Mouse (Mus musculus) forebrain, embryonic 14.5 days (tissue): ENCODE measurements around the gene Ctsl. TPM values are rescaled to one million over a fixed set of nuclear protein-coding genes. Genes with fewer than 3 reads are reported as not detected.

Experiments used
- ATAC-seq: fragments of 200-750 bp; cut with Nextera tagmentation; 2 replicates; pipeline ENCODE4 v1.8.0; 2017; ENCODE audit warnings: mild to moderate bottlenecking, moderate library complexity
- DNase-seq: peaks from one replicate; pipeline ENCODE4 v3.0.0-alpha.2; 2015; ENCODE audit warnings: low spot score
- H3K27ac ChIP-seq: fragments of 300-500 bp; sonication (generic); 2 replicates; pipeline ENCODE4 v1.5.1; 2014; ENCODE audit warnings: low read depth, mild to moderate bottlenecking, control low read depth, low read length, moderate library complexity
- H3K27me3 ChIP-seq: fragments of 300-500 bp; sonication (generic); replicated peaks from 2 replicates; pipeline ENCODE4 v1.6.1; 2014; ENCODE audit warnings: low read length, control low read depth, mixed read lengths; ENCODE audit not compliant: control insufficient read depth, insufficient read depth
- H3K36me3 ChIP-seq: fragments of 300-500 bp; sonication (generic); 2 replicates; pipeline ENCODE4 v1.6.1; 2014; ENCODE audit warnings: low read length, control low read depth; ENCODE audit not compliant: control insufficient read depth, insufficient read depth
- H3K4me1 ChIP-seq: fragments of 300-500 bp; sonication (generic); 2 replicates; pipeline ENCODE4 v1.6.1; 2014; ENCODE audit warnings: antibody characterized with exemption, low read length, control low read depth; ENCODE audit not compliant: control insufficient read depth, insufficient read depth
- H3K4me2 ChIP-seq: fragments of 300-500 bp; sonication (generic); 2 replicates; pipeline ENCODE4 v1.6.1; 2014; ENCODE audit warnings: mild to moderate bottlenecking, control low read depth, low read length
- H3K4me3 ChIP-seq: fragments of 300-500 bp; sonication (generic); 2 replicates; pipeline ENCODE4 v1.5.1; 2014; ENCODE audit warnings: low read depth, low read length, control low read depth
- H3K9ac ChIP-seq: fragments of 300-500 bp; sonication (generic); 2 replicates; pipeline ENCODE4 v1.6.1; 2014; ENCODE audit warnings: mild to moderate bottlenecking, low read length, control low read depth, moderate library complexity
- H3K9me3 ChIP-seq: fragments of 300-500 bp; sonication (generic); replicated peaks from 2 replicates; pipeline ENCODE4 v1.6.1; 2016; ENCODE audit warnings: low read length, control low read depth, mixed read lengths; ENCODE audit not compliant: control insufficient read depth
- WGBS: fragments of 180-500 bp; shearing (Covaris S2); extraction: QIAGEN DNeasy Blood & Tissue Kit; methylation state at CpG from one replicate; pipeline ENCODE4 v1.1.7; 2014; 5-methylcytosine and 5-hydroxymethylcytosine counted together
- polyA plus RNA-seq: library from polyadenylated mRNA; unstranded; fragments of >200 nt; fragmentation: Nextera tagmentation; extraction: Ambion mirVana; gene quantifications from 2 replicates; pipeline ENCODE4 v1.2.1, GENCODE M21; 2014

The Ctsl gene
- polyA plus RNA-seq: 124 and 136 TPM in 2 replicates

DNA sequence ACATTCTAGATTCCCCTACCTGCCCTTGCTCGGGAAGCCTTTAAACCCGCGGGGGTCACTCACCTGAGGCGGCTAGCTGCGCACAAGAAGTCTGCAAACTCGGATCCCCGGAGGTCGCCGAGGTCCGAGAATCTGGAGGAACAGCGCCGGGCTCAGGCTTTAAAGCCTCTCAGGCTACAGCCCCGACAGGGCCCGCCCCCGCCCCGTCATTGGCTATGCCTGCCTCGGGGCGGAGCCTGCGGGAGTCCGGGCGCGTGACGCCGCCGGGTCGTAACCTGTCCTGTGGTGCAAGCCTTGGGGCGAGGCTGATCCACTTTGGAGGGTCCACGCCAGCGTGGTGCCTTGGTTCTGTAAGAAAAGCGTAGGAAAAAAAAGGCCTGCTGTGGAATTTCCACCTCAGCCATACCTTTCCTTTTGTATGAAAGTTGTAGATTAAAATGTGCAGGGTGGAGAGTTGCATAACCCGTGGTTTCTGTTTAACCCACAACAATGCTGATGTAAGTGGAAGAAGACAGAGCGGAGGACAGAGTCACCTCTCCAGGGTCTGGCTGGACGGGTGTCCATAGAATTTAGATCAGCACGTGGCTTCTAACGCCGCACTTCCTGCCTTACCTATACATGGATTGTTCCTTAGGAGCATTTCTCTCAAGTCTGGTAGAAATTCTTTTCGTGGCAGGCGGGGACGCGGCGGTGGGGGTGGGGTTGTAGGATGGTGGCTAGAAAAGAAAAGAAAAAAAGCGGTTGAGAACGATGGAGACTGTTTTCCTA lies at the start of gene Ctsl:
Gene Ctsl (minus strand): TSS at position 718 of the 768 bp plus-strand sequence.
- 1% methylated on average over 43 of the region's 43 CpGs for WGBS
- peak; percentile 90 for DNase-seq
- Histone ChIP-seq H3K36me3 (peaks cover 26% of the 10 kb centered on the region), H3K4me2 (peak within 1 kb of the TSS; percentile 81), H3K27ac (peak within 1 kb of the TSS; percentile 39; the same call in 1 of the 2 replicates), H3K9ac (peak within 1 kb of the TSS; percentile 75), H3K4me3 (peak within 1 kb of the TSS; percentile 82), H3K4me1 (no peaks in the 10 kb centered on the region; the same call in 1 of the 2 replicates), H3K9me3 (no peaks in the 10 kb centered on the region), H3K27me3 (no peaks in the 10 kb centered on the region)
- ATAC-seq: peak; percentile 99

GRCm38 (mm10) chr13:64416955-64417601 lies 46.4 kb upstream of the Ctsl start:
- WGBS: 63% methylated on average over 5 of the region's 5 CpGs
- peak; percentile 24 for DNase-seq

DNA sequence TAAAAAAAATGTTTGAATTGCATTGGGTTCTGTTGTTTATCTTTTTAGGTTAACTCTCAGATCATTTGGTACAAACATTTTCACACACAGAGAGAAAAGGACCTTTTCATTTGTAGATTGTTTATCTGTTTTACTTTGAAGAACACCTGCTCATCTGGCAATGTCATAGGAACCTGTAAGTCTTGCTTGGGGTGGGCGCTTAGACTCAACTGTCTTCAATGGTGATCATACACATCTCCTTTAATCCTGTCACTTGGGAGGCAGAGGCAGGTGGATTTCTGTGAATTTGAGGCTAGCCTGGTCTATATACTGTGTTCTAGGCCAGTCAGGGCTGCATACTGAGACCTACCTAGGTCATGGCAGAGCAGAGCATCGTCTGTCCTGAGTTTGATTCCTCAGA lies 45.0 kb upstream of the Ctsl start:
- Histone ChIP-seq H3K9me3 (no peaks in the 10 kb centered on the region), H3K27me3 (no peaks in the 10 kb centered on the region), H3K4me1 (no peaks in the 10 kb centered on the region), H3K4me3 (no peak overlapping the region), H3K9ac (no peak overlapping the region), H3K4me2 (no peak overlapping the region), H3K36me3 (no peaks in the 10 kb centered on the region), H3K27ac (no peak overlapping the region)
- WGBS: 90% methylated on average over 2 of the region's 2 CpGs
- no peak for DNase-seq
- no peak for ATAC-seq

More at GRCm38 (mm10) chr13:64416955-64417601, 46.4 kb upstream of the Ctsl start:
- Histone ChIP-seq H3K27me3 (no peaks in the 10 kb centered on the region), H3K36me3 (no peaks in the 10 kb centered on the region), H3K4me3 (no peak overlapping the region), H3K4me2 (no peak overlapping the region), H3K9ac (no peak overlapping the region), H3K9me3 (no peaks in the 10 kb centered on the region), H3K27ac (no peak overlapping the region), H3K4me1 (no peaks in the 10 kb centered on the region)
- ATAC-seq: no peak

DNA sequence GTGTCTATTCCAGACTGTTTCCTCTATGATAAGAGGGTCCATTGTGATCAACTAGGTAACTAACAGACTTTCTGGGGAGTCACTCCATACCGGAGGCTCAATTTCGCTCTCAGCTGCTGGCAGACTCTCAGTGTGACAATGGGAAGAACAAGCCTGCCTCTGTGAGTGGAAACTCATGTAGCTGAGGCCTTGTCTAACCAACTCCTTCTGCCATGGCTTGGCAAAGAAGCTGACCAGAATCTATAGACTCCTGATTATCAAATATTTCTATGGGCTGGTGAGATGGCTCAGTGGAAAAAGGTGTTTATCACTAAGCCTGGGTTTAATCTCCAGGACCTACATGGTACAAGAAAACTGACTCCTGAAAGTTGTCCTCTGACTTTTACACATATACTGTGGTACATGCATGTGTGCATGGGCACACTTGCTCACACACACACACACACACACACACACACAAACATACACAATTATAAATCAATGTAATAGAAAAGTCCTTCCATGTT lies 42.1 kb upstream of the Ctsl start:
- H3K36me3 ChIP-seq: no peaks in the 10 kb centered on the region
- no peak for ATAC-seq
- 87% methylated on average over 2 of the region's 2 CpGs for WGBS
- H3K4me3 ChIP-seq: no peak overlapping the region
- H3K27me3 ChIP-seq: no peaks in the 10 kb centered on the region
- DNase-seq: no peak
- H3K27ac ChIP-seq: no peak overlapping the region
- H3K9ac ChIP-seq: no peak overlapping the region
- H3K4me2 ChIP-seq: no peak overlapping the region
- H3K4me1 ChIP-seq: no peaks in the 10 kb centered on the region
- H3K9me3 ChIP-seq: no peaks in the 10 kb centered on the region

GRCm38 (mm10) chr13:64411282-64411681 lies 40.6 kb upstream of the Ctsl start:
- H3K9ac ChIP-seq: no peak overlapping the region
- WGBS: 74% methylated on average over 2 of the region's 2 CpGs
- H3K27ac ChIP-seq: no peak overlapping the region
- no peak overlapping the region for H3K4me3 ChIP-seq
- H3K4me2 ChIP-seq: no peak overlapping the region
- no peaks in the 10 kb centered on the region for H3K9me3 ChIP-seq
- ATAC-seq (no peak), DNase-seq (no peak)
- no peaks in the 10 kb centered on the region for H3K4me1 ChIP-seq
- no peaks in the 10 kb centered on the region for H3K27me3 ChIP-seq
- no peaks in the 10 kb centered on the region for H3K36me3 ChIP-seq

- Histone ChIP-seq H3K27ac (no peak overlapping the region), H3K4me1 (no peaks in the 10 kb centered on the region), H3K9me3 (no peaks in the 10 kb centered on the region), H3K4me2 (no peak overlapping the region), H3K36me3 (no peaks in the 10 kb centered on the region), H3K9ac (no peak overlapping the region), H3K4me3 (no peak overlapping the region), H3K27me3 (no peaks in the 10 kb centered on the region)
- 86% methylated on average over 5 of the region's 5 CpGs for WGBS
- ATAC-seq (no peak), DNase-seq (no peak)
Observed at GRCm38 (mm10) chr13:64410604-64411003, 39.9 kb upstream of the Ctsl start.

GRCm38 (mm10) chr13:64407992-64408391 lies 37.3 kb upstream of the Ctsl start:
- H3K4me1 ChIP-seq: no peaks in the 10 kb centered on the region
- H3K9me3 ChIP-seq: no peaks in the 10 kb centered on the region
- H3K36me3 ChIP-seq: no peaks in the 10 kb centered on the region
- DNase-seq (no peak), ATAC-seq (no peak)
- no peak overlapping the region for H3K27ac ChIP-seq
- no peak overlapping the region for H3K9ac ChIP-seq
- no peak overlapping the region for H3K4me3 ChIP-seq
- H3K27me3 ChIP-seq: no peaks in the 10 kb centered on the region
- 92% methylated on average over 5 of the region's 5 CpGs for WGBS
- H3K4me2 ChIP-seq: no peak overlapping the region

DNA sequence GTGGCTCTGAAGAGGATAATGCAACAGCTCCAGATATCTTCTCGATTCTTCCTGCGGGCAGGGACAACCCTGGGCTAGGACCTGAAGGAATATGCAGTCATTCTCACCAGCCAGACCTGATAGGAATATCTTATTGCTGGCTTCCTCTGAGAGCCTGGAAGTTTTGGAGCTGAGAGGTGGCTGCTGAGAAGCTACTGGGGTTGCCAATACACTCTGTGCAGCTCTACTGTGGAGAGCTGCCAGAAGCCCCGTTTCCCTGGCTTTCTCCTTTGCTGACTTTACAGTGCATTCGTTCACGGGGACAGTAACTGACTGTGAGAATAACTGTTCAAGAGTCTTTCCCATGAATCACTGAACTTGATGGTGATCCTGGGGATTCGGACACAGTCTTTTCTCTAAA lies 34.9 kb upstream of the Ctsl start:
- ATAC-seq: no peak
- Histone ChIP-seq H3K9ac (no peak overlapping the region), H3K4me2 (no peak overlapping the region), H3K9me3 (no peaks in the 10 kb centered on the region), H3K27ac (no peak overlapping the region), H3K4me3 (no peak overlapping the region), H3K4me1 (no peaks in the 10 kb centered on the region), H3K36me3 (no peaks in the 10 kb centered on the region), H3K27me3 (no peaks in the 10 kb centered on the region)
- WGBS: 79% methylated on average over 6 of the region's 6 CpGs
- no peak for DNase-seq

DNA sequence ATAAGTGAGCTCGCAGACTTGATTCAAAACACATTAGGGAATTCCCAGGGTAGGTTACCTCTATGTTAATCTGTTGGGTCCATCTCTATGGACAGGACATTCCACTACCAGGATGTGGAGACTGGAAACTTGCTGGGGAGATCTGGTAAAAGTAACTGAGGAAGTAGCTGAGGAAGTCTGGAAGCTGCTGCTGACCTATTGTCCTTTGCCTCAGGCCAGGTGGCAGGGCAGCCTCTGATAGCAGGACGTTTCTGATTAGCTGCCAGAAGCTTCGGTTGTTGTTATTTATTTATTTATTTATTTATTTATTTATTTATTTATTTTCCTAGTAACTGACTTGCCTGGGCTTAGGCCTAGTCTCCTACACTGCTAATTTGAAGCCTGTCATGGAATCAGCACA lies 32.8 kb upstream of the Ctsl start:
- H3K9me3 ChIP-seq: no peaks in the 10 kb centered on the region
- no peak overlapping the region for H3K27ac ChIP-seq
- no peak overlapping the region for H3K9ac ChIP-seq
- H3K4me1 ChIP-seq: no peaks in the 10 kb centered on the region
- no peak overlapping the region for H3K4me3 ChIP-seq
- 82% methylated on average over 3 of the region's 3 CpGs for WGBS
- no peak for ATAC-seq
- H3K27me3 ChIP-seq: no peaks in the 10 kb centered on the region
- no peak overlapping the region for H3K4me2 ChIP-seq
- H3K36me3 ChIP-seq: no peaks in the 10 kb centered on the region
- no peak for DNase-seq
